Mouse (Mus musculus): ENCODE measurements around the gene Ptgr2. TPM values are rescaled to one million over a fixed set of nuclear protein-coding genes. Genes with fewer than 3 reads are reported as not detected.
"Not testable (repeated sequence)": the region's sequence is repeated elsewhere in the genome, so short reads cannot be mapped to it uniquely, and the experiment has no call there.

Ptgr2 gene
- 9.4 and 13.3 TPM in 2 replicates for polyA plus RNA-seq (2012; rRNA removed)

DNA sequence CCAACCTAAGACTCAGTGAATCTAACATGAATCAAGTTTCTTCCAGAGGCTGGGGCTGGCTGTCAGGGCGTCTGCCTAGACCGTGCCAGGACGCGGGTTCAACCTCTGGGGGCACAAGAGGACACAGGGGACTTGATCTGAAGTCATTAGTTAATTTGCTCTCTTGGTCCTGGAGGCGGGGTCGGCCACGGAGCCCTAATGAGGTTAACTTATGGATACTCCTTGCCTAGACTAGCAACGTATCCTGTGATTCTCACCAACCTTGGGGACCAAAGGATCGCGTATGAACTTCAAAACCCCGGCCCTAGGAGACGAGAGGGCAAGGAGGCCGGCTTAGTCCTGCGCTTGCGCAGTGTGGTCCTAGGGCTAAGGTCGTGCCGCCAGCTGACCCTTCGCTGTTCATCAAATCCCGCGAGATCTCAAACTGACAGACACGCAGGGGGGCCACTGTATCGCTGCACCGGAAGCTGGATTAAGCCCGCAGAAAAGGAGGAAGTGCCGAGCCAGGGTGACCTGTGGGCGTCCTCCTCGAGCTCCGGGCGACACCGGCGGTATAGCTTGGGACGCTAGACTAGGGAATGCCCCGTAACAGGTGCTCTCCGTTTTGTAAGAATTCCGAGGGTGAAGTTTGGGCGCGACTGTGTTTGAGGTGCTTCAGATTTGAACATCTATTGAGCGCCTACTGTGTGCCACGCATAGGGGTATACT is at the start of gene Ptgr2:
TSS of gene Ptgr2 (plus strand) at position 348 of the 708 bp plus-strand sequence.
- DNase-seq (ENCODE audit: low read depth, low spot score) = peak; percentile 94
- under 1% methylated on average over 39 of the region's 39 CpGs for WGBS

DNA sequence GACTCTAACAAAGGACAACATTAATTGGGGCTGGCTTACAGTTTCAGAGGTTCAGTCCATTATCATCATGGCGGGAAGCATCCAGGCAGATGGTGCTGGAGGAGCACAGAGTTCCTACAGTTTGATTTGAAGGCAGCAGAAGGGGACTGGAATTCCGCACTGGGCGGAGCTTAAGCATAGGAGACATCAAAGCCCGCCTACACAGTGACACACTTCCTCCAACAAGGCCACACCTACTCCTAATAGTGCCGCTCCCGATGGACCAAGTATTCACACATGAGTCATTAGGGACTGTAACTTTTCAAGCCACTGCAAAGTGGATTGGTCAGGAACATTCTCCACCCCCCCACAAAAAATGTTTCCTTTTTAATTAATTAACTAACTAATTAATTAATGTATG is 49.5 kb upstream of the Ptgr2 start:
- 91% methylated on average over 6 of the region's 6 CpGs for WGBS
- no peak for DNase-seq (ENCODE audit: low read depth, low spot score)

DNA sequence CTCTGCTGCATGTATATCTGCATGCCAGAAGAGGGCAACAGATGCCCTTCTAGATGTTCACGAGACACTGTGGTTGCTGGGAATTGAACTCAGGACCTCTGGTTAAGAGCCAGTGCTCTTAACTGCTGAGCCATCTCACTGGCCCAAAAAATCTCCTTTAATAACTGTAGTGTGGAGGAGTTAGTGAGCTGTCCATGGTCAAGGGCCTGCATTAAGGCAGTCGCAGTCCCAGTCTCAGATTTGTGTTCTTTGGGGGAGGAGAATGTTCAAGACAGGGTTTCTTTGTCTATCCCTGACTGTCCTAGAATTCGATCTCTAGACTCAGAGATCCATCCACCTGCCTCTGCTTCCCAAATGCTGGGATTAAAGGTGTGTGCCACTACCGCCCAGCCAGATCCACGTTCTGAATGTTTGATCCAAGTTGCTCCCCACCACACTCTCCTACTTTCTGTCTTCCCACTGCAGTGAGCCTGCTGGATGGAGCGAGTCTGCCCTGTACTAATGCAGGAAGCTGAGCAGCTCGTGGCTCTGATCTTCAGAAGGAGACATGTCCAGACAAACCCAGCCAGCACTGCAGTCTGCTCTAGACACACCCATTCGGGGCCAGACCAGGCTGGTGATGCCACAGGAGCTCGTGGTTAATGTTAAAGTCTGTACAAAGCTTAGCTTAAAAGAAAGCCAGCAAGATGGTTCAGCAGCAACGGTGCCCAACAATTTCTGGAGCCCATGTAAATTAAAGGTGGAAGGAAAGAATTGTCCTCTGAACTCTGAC is 48.9 kb upstream of the Ptgr2 start:
- WGBS = 70% methylated on average over 10 of the region's 10 CpGs
- no peak for DNase-seq (ENCODE audit: low read depth, low spot score)

DNA sequence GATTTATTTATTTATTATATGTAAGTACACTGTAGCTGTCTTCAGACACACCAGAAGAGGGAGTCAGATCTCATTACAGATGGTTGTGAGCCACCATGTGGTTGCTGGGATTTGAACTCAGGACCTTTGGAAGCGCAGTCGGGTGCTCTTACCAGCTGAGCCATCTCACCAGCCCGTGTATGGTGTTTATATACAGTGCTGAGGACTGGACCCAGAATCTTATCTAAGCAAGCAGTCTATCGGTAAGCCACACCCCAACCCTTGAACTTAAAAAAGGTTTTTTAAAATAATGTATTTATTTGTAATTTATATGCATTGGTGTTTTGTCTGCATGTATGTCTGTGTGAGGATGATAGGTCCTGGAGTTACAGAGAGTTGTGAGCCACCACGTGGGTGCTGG is 48.0 kb upstream of the Ptgr2 start:
- DNase-seq (ENCODE audit: low read depth, low spot score) = not testable (repeated sequence)
- WGBS = 76% methylated on average over 5 of the region's 5 CpGs

DNA sequence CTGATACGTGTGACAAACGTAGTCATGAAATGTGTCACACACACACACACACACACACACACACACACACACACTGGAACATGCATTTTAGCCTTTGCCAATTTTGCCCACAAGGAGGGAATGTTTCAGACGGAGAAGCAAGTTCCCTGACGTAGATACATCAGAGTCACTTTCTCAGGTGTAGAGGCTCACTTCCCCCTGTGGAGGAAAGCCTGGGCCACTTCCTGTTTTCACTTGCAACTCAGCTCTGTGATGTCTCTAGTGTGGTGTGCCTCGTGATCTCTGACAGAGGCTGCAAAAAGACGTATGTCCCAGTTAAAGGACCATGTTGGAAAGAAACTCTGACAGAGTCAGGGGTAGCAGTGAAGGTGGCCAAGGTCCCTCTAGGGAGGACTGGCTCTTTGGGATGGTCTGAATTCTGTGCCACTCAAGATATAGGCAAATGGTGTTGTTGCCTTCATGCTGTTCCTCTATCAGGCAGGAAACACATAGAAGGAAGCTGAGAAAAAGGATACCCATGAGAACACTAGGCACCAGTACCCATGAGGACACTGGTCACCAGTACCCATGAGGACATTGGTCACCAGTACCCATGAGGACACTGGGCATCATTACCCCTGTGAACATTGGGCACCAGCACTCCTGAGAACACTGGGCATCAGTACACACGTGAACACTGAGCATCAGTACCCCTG is 41.8 kb upstream of the Ptgr2 start:
- 86% methylated on average over 7 of the region's 7 CpGs for WGBS
- DNase-seq (ENCODE audit: low read depth, low spot score) = no peak

DNA sequence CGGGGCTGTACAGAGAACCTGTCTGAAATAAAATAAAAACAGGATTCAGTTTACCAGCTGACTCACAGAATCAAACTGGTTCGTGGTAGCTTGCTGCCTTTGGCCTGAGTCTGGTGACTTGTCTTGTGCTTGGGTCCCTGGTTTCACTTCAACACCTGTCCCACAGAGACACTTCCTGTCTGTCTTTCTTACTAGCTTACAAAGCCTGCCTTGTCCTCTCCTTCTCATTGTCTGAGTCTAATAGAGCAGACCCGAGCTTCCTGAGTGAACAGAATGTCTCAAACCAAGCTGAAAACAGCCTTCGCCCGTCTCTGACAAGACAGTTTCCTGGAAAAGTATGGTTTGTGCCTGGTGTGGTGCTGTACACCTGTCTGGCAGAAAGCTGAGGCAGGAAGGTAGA is 39.3 kb upstream of the Ptgr2 start:
- DNase-seq (ENCODE audit: low read depth, low spot score) = no peak
- 54% methylated on average over 5 of the region's 5 CpGs for WGBS

DNA sequence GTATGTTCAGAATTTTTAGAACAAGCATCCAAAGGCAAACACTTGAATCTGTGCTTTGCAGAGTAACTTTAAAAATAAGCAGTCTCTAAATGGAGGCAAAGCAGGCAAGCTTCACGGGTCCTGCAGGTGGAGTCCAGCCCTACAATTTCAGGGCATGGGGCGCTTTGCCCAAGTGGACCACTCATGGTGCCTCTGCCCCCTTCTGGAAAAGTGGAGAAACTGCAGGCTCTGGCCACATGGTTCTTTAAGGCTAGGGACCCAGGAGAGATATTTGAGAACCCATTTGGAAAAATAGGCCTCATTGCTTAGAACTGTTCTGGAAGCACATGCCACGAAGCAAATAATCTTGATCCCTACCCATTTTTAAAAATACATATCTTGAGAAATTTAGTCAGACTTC is 35.8 kb upstream of the Ptgr2 start:
- no peak for DNase-seq (ENCODE audit: low read depth, low spot score)
- 5% methylated on average over 3 of the region's 3 CpGs for WGBS

DNA sequence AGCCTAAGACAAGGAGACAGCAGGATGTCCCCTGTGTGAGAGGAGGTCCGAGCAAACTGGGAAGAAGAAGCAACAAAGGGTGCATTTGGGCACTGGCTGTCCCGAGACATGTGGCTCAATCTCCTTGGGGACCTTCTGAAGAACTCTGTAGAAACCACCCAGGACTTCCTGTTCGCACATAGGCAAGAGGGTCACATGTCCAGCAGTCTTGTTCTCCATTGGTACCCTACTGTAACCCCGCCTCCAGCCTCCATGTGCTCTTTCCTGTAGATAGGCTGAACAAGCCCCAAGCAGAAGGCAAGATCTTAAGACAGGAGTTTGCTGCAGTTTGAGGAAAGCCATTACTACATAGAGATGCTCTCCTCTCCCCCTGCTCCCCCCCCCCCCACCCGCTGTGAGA is 32.2 kb upstream of the Ptgr2 start:
- no peak for DNase-seq (ENCODE audit: low read depth, low spot score)
- WGBS = 89% methylated on average over 5 of the region's 5 CpGs

DNA sequence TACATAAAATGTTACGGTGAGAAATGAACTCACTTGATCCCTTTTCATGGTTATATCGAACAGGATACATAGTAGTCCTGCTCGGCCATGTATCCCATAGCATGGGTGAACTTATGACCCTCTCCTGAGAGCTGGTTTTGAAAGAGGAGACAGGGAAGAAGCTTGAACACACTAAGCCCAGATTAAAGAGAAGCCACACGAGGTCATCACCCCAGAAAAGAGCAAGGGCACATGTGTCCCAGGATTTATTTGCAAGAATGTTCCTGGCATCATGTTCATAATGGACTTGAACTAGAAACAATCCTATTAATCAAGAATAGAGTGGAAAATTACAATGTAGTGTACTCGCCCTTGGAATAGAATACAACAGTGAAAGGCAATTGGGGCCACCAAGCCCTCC is 30.1 kb upstream of the Ptgr2 start:
- no peak for DNase-seq (ENCODE audit: low read depth, low spot score)
- WGBS = 72% methylated on average over 5 of the region's 5 CpGs

DNA sequence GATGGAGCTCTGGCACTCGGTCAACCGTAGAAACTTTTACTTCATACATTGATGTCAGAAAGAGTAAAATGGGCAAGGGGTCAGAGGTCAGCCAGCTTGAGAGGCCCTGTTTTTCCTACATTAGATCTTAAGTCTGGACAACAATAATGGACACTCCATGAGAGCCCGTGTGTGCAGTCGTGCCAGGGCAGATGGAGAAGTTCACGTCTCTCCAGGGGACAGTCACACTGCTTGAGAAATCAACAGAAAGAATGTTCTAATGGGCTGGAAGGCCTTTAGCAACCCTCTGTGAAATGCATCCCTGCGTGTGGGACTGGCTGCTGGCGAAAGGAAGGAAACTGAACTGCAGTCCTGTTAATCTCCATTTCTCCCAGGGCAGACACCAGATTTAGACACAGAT is 24.7 kb upstream of the Ptgr2 start:
- DNase-seq (ENCODE audit: low read depth, low spot score) = no peak
- WGBS = 81% methylated on average over 7 of the region's 7 CpGs

DNA sequence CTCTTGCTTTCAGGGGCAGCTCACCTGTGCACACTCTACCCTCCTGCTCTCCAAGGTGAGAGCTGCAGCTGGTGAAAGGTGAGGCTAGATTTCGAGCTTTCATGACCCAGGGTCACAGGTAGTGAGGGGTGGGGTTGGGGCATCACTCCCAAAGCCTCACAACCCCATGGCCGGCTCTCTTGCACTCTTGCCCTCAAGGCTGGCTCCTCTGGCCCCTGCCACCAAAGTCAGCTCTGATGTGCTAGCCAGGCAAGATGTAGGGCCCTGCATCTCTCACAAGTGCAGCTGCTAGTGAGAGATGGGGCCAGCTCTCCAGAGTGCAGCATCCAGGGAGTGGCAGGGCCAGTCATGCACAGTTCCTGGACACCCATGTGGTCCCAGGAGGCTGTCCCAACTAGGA is 17.8 kb upstream of the Ptgr2 start:
- no peak for DNase-seq (ENCODE audit: low read depth, low spot score)
- whole genome bisulfite sequencing = 69% methylated on average over 2 of the region's 2 CpGs

DNA sequence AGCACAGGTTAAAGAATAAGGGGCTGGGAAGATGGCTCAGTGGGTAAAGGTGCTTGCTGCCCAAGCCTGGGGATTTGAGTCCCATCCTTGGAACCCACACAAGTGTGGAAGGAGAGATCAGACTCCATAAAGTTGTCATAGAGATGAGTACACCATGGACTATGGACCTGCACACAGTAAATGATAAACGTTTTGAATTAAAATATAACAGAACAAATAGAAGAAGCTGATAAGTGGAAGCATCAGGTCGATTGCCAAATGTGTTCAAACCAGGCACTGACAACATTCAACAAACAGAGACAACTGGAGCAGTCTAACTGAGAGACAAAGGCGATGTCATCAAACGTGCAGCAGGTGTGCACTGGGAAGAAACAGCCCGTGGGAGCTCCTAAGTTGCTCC is 11.7 kb upstream of the Ptgr2 start:
- no peak for DNase-seq (ENCODE audit: low read depth, low spot score)
- 33% methylated on average over 5 of the region's 5 CpGs for WGBS

DNA sequence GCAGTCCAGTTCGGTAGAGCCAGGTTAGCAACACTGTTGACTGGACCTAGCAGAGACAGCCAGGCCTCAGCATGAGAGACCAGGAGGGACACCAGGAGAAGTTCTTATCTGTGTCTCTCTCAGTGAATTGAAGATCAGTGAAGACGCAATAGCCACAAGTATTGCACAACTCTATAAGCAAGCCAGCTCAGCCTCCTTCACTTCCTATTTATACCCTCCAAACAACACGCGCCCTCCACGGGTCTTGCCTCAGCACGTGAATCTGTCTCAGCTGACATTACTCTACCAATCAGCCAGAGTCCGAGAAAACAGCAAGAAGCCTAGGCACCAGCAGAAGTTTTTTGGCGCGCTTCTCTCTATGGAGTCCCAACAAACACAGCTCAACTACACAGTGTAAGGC is 9.7 kb upstream of the Ptgr2 start:
- 87% methylated on average over 9 of the region's 9 CpGs for WGBS
- DNase-seq (ENCODE audit: low read depth, low spot score) = no peak

DNA sequence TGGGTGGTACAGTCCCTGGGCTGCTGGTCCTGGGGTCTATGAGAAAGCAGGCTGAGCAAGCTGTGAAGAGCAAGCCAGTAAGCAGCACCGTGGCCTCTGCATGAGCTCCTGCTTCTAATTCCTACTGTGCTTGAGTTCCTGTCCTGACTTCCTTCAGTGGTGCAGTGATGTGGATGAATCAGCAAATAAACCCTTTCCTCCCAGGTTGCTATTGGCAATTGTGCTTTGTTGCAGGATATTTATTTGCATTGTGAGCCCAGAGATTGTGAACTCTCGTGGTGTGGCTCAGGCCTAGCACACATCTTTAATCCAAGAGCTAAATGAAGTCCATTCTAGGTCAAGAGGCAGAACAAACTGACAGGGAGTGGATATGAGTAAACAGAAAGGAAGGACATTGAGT is 8.7 kb upstream of the Ptgr2 start:
- 45% methylated on average over 2 of the region's 2 CpGs for WGBS
- DNase-seq (ENCODE audit: low read depth, low spot score) = no peak

DNA sequence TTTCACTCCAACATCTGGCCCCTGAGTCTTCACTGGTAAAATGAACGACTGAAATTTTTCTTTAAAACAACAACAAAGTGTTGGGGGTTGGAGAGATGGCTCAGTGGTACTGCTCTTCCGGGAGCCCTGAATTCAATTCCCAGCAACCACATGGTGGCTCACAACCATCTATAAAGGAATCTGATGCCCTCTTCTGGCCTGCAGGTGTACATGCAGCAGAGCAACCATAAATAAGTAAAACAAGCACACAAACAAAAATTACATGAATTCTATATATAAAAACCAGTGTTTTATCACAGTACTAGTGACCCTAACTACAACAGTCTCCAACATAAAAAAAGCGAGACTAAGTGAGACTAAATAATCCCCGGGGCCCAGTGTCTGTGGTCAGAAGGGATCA is 8.2 kb upstream of the Ptgr2 start:
- DNase-seq (ENCODE audit: low read depth, low spot score) = no peak
- 71% methylated on average over 4 of the region's 4 CpGs for WGBS

DNA sequence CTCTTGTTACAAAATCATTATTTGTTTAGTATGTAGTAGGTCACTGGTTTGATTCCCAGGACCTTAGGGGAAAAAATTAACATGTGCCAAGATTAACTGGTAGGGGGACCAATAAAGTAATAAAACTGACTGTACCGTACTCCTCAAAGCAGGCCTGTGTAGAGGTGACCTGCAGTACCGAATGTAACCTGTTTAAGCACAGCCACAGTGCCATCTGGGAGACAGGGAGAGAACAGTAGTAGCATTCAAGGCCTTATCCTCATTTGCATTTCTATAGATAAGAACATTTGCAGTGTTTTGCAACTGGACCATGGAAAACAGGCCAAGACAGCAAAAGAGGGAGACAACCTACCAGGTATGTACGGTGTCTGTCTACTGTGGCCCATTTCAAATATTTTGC is 7.2 kb upstream of the Ptgr2 start:
- DNase-seq (ENCODE audit: low read depth, low spot score) = no peak
- WGBS = 32% methylated on average over 3 of the region's 3 CpGs

DNA sequence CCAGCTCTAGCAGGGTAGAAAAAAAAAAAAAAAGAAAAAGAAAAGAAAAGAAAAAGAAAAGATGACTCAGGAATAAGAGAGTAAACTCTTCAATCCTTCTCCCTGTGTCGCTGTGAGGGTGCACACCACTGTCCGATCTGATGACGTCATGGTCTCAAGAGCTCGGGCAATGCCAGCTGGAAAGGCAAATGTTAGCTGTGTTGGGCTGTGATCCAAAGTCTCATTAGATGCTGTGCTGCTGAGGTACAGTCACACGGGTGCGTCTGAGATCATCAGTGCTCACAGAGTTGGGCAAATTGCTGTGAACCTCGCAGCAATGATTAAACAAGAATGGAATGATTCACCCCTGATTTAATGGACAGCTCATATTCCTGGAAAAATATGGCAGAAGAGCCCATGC is 6.1 kb upstream of the Ptgr2 start:
- no peak for DNase-seq (ENCODE audit: low read depth, low spot score)
- 27% methylated on average over 7 of the region's 7 CpGs for WGBS

DNA sequence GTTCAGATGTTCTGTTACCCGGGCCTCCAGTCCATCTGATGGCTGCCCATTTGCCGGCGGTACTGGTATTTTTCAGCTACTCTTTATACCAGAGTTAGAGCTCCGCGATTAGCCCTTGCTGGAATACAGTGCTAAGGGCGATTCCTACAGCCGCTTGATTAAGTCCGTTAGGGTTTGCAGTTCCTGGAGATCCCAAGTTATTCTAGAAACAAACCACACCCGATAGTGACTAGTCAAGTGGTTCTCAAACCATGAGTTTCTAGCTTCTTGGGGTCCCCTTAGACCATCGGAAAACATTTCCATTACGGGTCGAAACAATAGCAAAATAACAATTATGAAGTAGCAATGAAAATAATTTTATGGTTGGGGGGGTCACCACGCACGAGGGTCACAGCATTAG is 641 bp upstream of the Ptgr2 start:
- 77% methylated on average over 14 of the region's 14 CpGs for WGBS
- DNase-seq (ENCODE audit: low read depth, low spot score) = no peak

DNA sequence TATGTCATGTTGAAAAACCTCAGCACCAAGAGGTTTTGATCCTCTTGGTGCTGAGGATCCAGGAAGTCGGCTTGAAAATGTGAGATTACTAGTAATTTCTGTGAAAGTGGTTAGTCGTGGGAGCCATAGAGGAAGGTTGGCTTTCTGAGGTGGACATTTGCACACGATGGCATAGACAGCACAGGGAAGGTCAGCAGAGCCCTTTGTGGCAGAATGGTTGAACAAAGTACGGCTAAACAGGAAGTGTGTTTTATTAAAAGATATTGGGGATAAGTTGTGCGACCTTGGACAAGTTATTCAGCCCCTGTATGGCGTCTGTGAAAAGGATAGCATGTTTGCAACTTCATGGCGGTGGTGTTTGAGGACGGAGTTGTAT is 549 bp downstream of the Ptgr2 start:
- 7% methylated on average over 8 of the region's 8 CpGs for WGBS
- DNase-seq (ENCODE audit: low read depth, low spot score) = no peak

DNA sequence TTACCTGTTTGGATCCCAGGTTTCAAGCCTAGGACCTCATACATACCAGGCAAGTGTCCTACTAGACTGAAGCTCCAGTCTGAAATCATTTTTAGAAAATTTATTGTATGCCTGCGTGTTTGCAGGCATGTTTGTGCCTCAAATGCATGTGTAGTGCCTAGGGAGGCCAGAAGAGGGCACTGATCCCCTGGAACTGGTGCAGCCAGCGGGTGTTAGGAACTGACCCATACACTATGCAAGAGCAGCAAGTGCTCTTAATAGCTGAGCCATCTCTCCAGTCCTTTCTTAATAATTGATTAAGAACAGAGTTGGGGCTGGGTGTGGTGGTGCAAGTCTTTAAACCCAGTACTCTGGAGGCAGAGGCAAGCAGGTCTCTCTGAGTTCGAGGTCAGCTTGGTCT is 3.4 kb downstream of the Ptgr2 start:
- 73% methylated on average over 3 of the region's 3 CpGs for WGBS
- no peak for DNase-seq (ENCODE audit: low read depth, low spot score)

DNA sequence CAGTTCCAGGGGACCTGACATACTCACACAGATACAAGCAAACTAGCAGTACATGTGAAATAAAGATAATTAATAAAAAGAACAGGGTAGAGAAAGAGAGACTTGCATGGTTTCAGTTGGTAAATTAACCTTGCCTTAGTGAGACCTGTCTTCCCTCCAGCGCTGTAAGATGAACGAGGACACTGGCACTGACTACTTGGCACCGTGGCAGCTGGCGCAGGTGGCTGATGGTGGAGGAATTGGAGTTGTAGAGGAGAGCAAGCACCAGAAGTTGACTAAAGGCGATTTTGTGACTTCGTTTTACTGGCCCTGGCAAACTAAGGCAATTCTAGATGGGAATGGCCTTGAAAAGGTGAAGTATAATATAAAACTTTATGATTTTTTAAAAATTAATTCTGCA is 12.8 kb downstream of the Ptgr2 start:
- DNase-seq (ENCODE audit: low read depth, low spot score) = no peak
- 83% methylated on average over 6 of the region's 6 CpGs for WGBS

Measured in large intestine, adult 2 months (tissue).